Mouse (Mus musculus) myocyte (in vitro differentiated cells): ENCODE data around the gene Oit1. TPM values are rescaled to one million over a fixed set of nuclear protein-coding genes. Genes with fewer than 3 reads are reported as not detected.

Source experiments
- H3K27me3 ChIP-seq: one replicate; pipeline ENCODE4 v1.6.1; 2011; ENCODE audit not compliant: control insufficient read depth, insufficient read depth, insufficient read length
- H3K36me3 ChIP-seq: one replicate; pipeline ENCODE4 v1.6.1; 2011; ENCODE audit not compliant: control insufficient read depth, insufficient read depth
- H3K4me2 ChIP-seq: one replicate; pipeline ENCODE4 v1.6.1; 2011; ENCODE audit warnings: low read depth, control low read depth
- H3K4me3 ChIP-seq: one replicate; pipeline ENCODE4 v1.5.1; 2011; ENCODE audit warnings: mild to moderate bottlenecking, control low read depth, moderate library complexity
- H3K79me2 ChIP-seq: one replicate; pipeline ENCODE4 v1.6.1; 2011; ENCODE audit not compliant: control insufficient read depth, insufficient read depth
- H3ac ChIP-seq: one replicate; pipeline ENCODE4 v1.6.1; 2011; ENCODE audit not compliant: control insufficient read depth, insufficient read length
- CEBPB ChIP-seq: IDR thresholded peaks from 2 replicates; pipeline ENCODE4 v1.6.1; 2011; ENCODE audit warnings: mild to moderate bottlenecking, moderate library complexity; ENCODE audit not compliant: poor library complexity, insufficient read depth, severe bottlenecking
- E2F4 ChIP-seq: IDR thresholded peaks from one replicate; pipeline ENCODE4 v1.6.1; 2011; ENCODE audit warnings: mild to moderate bottlenecking, control low read depth, moderate library complexity; ENCODE audit not compliant: insufficient read depth
- MAX ChIP-seq: IDR thresholded peaks from one replicate; pipeline ENCODE4 v1.6.1; 2011; ENCODE audit warnings: low read depth, mild to moderate bottlenecking, control low read depth
- MYOD1 ChIP-seq, 3 experiments: IDR thresholded peaks; one replicate each; pipeline ENCODE4 v1.6.1; 2011; ENCODE audit warnings: control low read depth in 2 of 3, low read depth in 2 of 3, mild to moderate bottlenecking in 2 of 3, moderate library complexity in 1 of 3; ENCODE audit not compliant: insufficient read length in 2 of 3, control insufficient read depth in 1 of 3
- MYOG ChIP-seq, 3 experiments: IDR thresholded peaks; one replicate each; pipeline ENCODE4 v1.6.1; 2011; ENCODE audit warnings: control low read depth in 2 of 3, low read depth in 2 of 3, mild to moderate bottlenecking in 2 of 3; ENCODE audit not compliant: insufficient read length in 2 of 3, control insufficient read depth in 1 of 3, insufficient read depth in 1 of 3
- POLR2A ChIP-seq: IDR thresholded peaks from one replicate; pipeline ENCODE4 v1.6.1; 2011; ENCODE audit warnings: low read depth, mild to moderate bottlenecking, control low read depth, moderate library complexity; ENCODE audit not compliant: insufficient read length
- POLR2AphosphoS2 ChIP-seq: IDR thresholded peaks from one replicate; pipeline ENCODE4 v1.6.1; 2011; ENCODE audit warnings: low read depth, control low read depth; ENCODE audit not compliant: insufficient read length
- REST ChIP-seq: IDR thresholded peaks from one replicate; pipeline ENCODE4 v1.6.1; 2011; ENCODE audit warnings: mild to moderate bottlenecking, control low read depth, moderate library complexity; ENCODE audit not compliant: insufficient read depth, insufficient read length
- SRF ChIP-seq: IDR thresholded peaks from one replicate; pipeline ENCODE4 v1.6.1; 2011; ENCODE audit warnings: low read depth; ENCODE audit not compliant: control insufficient read depth, insufficient read length
- TCF12 ChIP-seq: IDR thresholded peaks from one replicate; pipeline ENCODE4 v1.6.1; 2011; ENCODE audit warnings: mild to moderate bottlenecking, control low read depth; ENCODE audit not compliant: poor library complexity, insufficient read depth, severe bottlenecking
- TCF3 ChIP-seq: IDR thresholded peaks from one replicate; pipeline ENCODE4 v1.6.1; 2011; ENCODE audit warnings: low read depth, control low read depth; ENCODE audit not compliant: insufficient read length
- USF1 ChIP-seq: IDR thresholded peaks from one replicate; pipeline ENCODE4 v1.6.1; 2011; ENCODE audit warnings: low read depth, mild to moderate bottlenecking, control low read depth, moderate library complexity
- polyA plus RNA-seq: library from polyadenylated mRNA; unstranded; fragments of >200 nt; fragmentation: generic; extraction: Trizol; gene quantifications from one replicate; pipeline ENCODE4 v1.2.1, GENCODE M21; 2012; ENCODE audit warnings: missing spikeins

The Oit1 gene
- polyA plus RNA-seq, 1 experiment = not detected

DNA sequence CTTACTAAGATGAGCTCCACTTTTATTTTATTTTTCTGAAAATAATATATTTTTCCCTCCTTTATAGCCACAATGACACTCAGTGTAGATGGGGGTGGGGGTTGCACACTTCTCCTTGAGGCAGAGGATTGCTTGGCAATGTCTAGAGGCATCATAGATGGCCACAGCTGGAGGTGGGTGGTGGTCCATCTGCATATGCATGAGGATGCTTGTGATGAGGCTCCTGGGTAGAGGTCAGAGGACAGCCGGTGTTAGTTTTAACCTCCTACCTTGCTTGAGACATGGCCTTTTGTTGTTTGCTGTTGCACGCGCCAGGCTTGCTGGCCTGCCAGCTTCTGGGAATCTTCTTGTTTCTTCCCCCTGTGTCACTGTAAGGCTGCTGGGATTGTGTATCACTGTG is 24.8 kb upstream of the Oit1 start:
- no peaks in the 10 kb centered on the region for H3K27me3 ChIP-seq
- TF ChIP-seq POLR2AphosphoS2 (no peak), TCF3 (no peak), TCF12 (no peak)
- H3K36me3 ChIP-seq = no peaks in the 10 kb centered on the region
- no peaks in the 10 kb centered on the region for H3K79me2 ChIP-seq
- no peak overlapping the region for H3K4me2 ChIP-seq
- no peak overlapping the region for H3ac ChIP-seq
- no peak overlapping the region for H3K4me3 ChIP-seq

DNA sequence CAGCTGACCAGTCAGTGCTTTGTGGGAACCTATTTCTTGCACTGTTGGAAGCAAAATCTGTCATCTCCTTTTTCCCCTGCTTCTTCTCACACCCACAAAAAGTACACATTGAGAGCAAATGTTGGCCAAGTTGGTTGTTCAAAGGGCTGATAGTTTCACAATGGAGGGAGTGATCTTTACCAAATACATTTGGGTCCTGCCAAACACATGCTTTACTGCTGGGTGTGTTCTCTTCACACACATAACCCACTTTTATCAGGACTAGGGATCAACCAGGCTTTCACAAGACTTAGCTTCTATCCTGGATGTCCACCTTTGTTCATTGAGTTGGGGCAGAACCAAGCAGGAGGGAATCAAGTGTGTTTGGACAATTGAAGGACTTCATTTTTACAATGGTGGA is 20.0 kb upstream of the Oit1 start:
- TF ChIP-seq CEBPB = no peak
- TF ChIP-seq POLR2AphosphoS2 = no peak
- no peak for TF ChIP-seq TCF12
- TF ChIP-seq MAX = no peak
- no peak for TF ChIP-seq REST
- TF ChIP-seq POLR2A = no peak
- TF ChIP-seq USF1 = no peak
- no peak for TF ChIP-seq E2F4
- TF ChIP-seq TCF3 = no peak
- no peak for TF ChIP-seq MYOG (IDR thresholded peaks at IDR 0.05; ENCODE audit: control insufficient read depth in 1 of 3, insufficient read depth in 1 of 3, insufficient read length in 2 of 3, low read depth in 2 of 3)
- TF ChIP-seq MYOD1 (IDR thresholded peaks at IDR 0.05; ENCODE audit: control insufficient read depth in 1 of 3, insufficient read length in 2 of 3, low read depth in 2 of 3) = no peak
- TF ChIP-seq SRF = no peak

DNA sequence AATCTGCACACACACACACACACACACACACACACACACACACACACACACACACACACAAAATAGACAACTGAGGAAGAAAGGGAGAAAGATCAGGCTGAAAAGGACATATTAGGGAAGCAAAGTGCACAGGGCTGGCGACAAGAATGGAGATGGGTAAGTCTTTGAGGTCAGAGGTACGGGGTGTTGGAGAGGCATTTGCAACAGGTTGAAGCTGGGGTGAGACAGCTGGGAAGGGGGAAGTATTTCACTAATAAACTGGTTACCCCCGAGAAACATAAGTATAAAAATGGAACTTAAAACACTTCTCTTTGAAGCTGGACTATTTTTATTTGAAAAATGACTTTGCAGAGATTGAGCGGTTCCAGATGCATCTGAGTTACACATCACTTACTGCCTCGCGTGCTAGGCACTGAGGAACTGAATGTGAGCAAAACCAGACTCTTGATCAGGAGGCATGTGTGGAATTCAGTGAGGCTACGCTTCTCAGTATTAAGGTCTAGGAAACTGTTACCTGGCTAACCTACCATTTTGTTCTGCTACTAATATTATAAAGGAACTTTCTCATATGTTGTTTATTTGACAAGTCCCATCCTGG is 17.2 kb upstream of the Oit1 start:
- TF ChIP-seq POLR2A = no peak
- no peak for TF ChIP-seq REST
- no peak for TF ChIP-seq POLR2AphosphoS2
- no peak for TF ChIP-seq E2F4
- TF ChIP-seq MYOG (IDR thresholded peaks at IDR 0.05; ENCODE audit: control insufficient read depth in 1 of 3, insufficient read depth in 1 of 3, insufficient read length in 2 of 3, low read depth in 2 of 3) = no peak
- TF ChIP-seq MAX = no peak
- TF ChIP-seq MYOD1 (IDR thresholded peaks at IDR 0.05; ENCODE audit: control insufficient read depth in 1 of 3, insufficient read length in 2 of 3, low read depth in 2 of 3) = no peak
- TF ChIP-seq TCF3 = no peak
- no peak overlapping the region for H3ac ChIP-seq
- no peaks in the 10 kb centered on the region for H3K36me3 ChIP-seq
- H3K4me3 ChIP-seq = no peak overlapping the region
- H3K79me2 ChIP-seq = no peaks in the 10 kb centered on the region
- no peak overlapping the region for H3K4me2 ChIP-seq
- H3K27me3 ChIP-seq = no peaks in the 10 kb centered on the region

More for the DNA sequence above, 20.0 kb upstream of the Oit1 start:
- H3K4me2 ChIP-seq = no peak overlapping the region
- no peaks in the 10 kb centered on the region for H3K36me3 ChIP-seq
- H3K79me2 ChIP-seq = no peaks in the 10 kb centered on the region
- H3K27me3 ChIP-seq = no peaks in the 10 kb centered on the region
- no peak overlapping the region for H3ac ChIP-seq
- H3K4me3 ChIP-seq = no peak overlapping the region

DNA sequence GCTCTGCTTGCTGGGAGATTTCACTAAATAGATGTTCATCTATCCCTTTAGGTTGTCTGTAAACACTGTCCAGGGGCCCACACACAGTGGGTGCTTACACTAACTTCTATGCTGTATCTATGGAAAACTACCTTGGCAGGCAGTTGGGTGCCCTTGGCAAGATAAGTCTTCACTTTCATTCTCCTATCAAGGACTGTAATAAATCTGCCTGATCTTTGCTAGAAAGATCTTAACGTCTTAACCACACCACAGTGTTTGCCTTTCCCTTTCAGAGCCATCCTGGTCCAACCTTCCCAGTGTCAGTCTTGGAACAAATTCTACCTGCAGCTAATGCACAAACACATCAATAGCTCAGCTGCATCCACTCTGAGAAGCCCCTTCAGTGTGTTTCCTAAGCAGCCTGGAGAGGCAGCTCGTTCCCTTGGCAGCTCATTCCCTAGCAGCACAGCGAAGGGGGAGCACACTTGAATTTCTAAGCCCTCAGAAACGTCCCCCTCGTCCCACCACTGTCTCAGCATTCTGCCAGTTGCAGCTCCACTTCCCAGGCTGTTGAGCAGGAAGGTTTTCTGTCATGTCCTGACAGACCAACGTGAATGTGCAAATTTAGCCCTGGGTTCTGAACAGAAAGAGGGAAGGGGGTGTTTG is 13.7 kb upstream of the Oit1 start:
- no peaks in the 10 kb centered on the region for H3K79me2 ChIP-seq
- H3K27me3 ChIP-seq = no peaks in the 10 kb centered on the region
- H3ac ChIP-seq = no peak overlapping the region
- TF ChIP-seq CEBPB (no peak), TCF3 (no peak)
- H3K36me3 ChIP-seq = no peaks in the 10 kb centered on the region
- no peak overlapping the region for H3K4me3 ChIP-seq
- H3K4me2 ChIP-seq = no peak overlapping the region

DNA sequence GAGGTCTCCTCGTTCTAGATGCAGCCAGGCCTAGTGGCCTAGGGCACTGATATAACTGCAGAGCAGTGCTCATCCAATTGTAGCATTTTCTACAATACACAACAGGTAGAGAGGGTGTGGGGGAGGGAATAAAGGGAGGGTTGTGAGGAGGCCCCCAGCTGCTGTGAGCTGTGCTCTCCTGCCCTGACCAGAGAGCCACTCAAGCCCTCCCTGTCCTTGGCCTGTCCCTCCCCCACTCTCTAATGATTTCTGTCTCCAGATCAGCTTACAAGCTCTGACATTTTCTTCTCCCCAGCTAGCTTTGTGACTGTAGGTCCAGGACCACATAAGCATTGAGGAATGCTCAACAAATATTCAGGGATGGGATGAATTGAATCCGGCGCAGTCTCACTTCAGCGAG is 9.2 kb downstream of the Oit1 start:
- Histone ChIP-seq H3K36me3 (no peaks in the 10 kb centered on the region), H3K79me2 (no peaks in the 10 kb centered on the region), H3K27me3 (no peaks in the 10 kb centered on the region), H3K4me2 (no peak overlapping the region), H3K4me3 (no peak overlapping the region), H3ac (no peak overlapping the region)
- TF ChIP-seq USF1 = no peak
- TF ChIP-seq MAX = no peak
- TF ChIP-seq SRF = no peak
- no peak for TF ChIP-seq CEBPB
- TF ChIP-seq E2F4 = no peak
- no peak for TF ChIP-seq TCF12
- no peak for TF ChIP-seq POLR2A
- no peak for TF ChIP-seq MYOG (IDR thresholded peaks at IDR 0.05; ENCODE audit: control insufficient read depth in 1 of 3, insufficient read depth in 1 of 3, insufficient read length in 2 of 3, low read depth in 2 of 3)
- TF ChIP-seq POLR2AphosphoS2 = no peak
- TF ChIP-seq REST = no peak
- no peak for TF ChIP-seq MYOD1 (IDR thresholded peaks at IDR 0.05; ENCODE audit: control insufficient read depth in 1 of 3, insufficient read length in 2 of 3, low read depth in 2 of 3)
- TF ChIP-seq TCF3 = no peak
